ENCODE assay signal across 8 mouse cellular contexts in the genomic region with DNA sequence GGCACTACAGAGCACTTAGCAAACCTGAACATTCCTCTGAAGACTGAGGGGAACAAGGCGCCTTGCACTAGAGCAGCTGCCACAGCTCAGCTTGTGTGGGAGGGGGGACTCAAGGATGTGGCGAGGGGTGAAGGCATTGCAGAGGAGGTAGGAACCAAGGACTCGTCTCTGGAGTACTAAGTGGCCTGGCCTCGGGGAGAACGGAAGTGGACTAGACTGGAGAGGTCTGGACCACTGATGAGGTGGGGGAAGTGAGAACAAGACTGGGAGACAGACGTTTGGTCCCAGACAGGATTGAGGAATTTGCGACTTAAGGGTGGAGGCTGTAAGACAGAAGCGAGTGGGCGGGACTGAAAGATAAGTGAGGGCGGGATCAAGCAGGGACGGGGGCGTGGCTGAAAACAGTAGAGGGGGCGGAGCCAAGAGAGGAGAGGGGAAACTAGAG. TPM values are rescaled to one million over a fixed set of nuclear protein-coding genes. Genes with fewer than 3 reads are reported as not detected.
DNase-seq lines count a peak whose midpoint lies in the region; ATAC-seq and TF ChIP-seq lines count a peak whose summit lies in the region.

No protein-coding gene starts in this region.

- H3K4me3 ChIP-seq in hindbrain, embryonic 10.5 days, result peak overlapping the region; percentile 86
- no peak overlapping the region for H3K4me3 ChIP-seq in lung, postnatal 0 days (ENCODE audit: low read depth, low read length)

- no peaks in the 10 kb centered on the region for H3K9me3 ChIP-seq in hindbrain, embryonic 10.5 days
- no peaks in the 10 kb centered on the region for H3K9me3 ChIP-seq in lung, postnatal 0 days (ENCODE audit: low read length)

- H3K27me3 ChIP-seq in hindbrain, embryonic 10.5 days (ENCODE audit: insufficient read depth, poor library complexity, severe bottlenecking), result peaks cover 18% of the 10 kb centered on the region
- H3K27me3 ChIP-seq in lung, postnatal 0 days (replicated peaks; ENCODE audit: insufficient read depth, low read length), result no peaks in the 10 kb centered on the region

- peaks cover 32% of the 10 kb centered on the region for H3K4me1 ChIP-seq in hindbrain, embryonic 10.5 days (replicated peaks)
- peaks cover 9% of the 10 kb centered on the region for H3K4me1 ChIP-seq in lung, postnatal 0 days (ENCODE audit: insufficient read depth, low read depth, low read length)

- whole genome bisulfite sequencing in hindbrain, embryonic 10.5 days, result 9% methylated on average over 13 of the region's 13 CpGs
- WGBS in lung, postnatal 0 days, result 5% methylated on average over 13 of the region's 13 CpGs

- no peak overlapping the region for H3K27ac ChIP-seq in hindbrain, embryonic 10.5 days
- peak overlapping the region; percentile 33 for H3K27ac ChIP-seq in lung, postnatal 0 days (ENCODE audit: low read length)

- DNase-seq in MEL-GATA-1-ER (ENCODE audit: extremely low read depth, low read depth), result peak; percentile 41
- DNase-seq in c-Kit-positive CD71-positive TER-119-positive erythroid progenitor cells, embryonic 14.5 days (ENCODE audit: low spot score), result peak; percentile 33
- DNase-seq in hindbrain, embryonic 10.5 days (ENCODE audit: low spot score), result peak; percentile 54
- DNase-seq in layer of hippocampus, postnatal 10 days (ENCODE audit: low spot score in 2 of 2), result peak; percentile 58 to 67
- peak; percentile 90 for DNase-seq in lung, postnatal 0 days (ENCODE audit: low spot score)
- DNase-seq in ovary, postnatal 36 days (ENCODE audit: low spot score), result peak; percentile 52
- DNase-seq in thymus, postnatal 36 days, result peak; percentile 68 to 69

- peak overlapping the region; percentile 39 for H3K4me2 ChIP-seq in lung, postnatal 0 days (replicated peaks; ENCODE audit: low read depth, low read length)

- no peak for TF ChIP-seq CTCF in lung, postnatal 0 days (IDR thresholded peaks at IDR 0.05)

- TF ChIP-seq EP300 in lung, postnatal 0 days (IDR thresholded peaks at IDR 0.05), result no peak; the same call in 1 of the 2 replicates

- ATAC-seq in frontal cortex, adult (ENCODE audit: low TSS enrichment), result peak; percentile 28
- ATAC-seq in lung, postnatal 0 days, result peak; percentile 37

- H3K36me3 ChIP-seq in hindbrain, embryonic 10.5 days, result no peaks in the 10 kb centered on the region
- no peaks in the 10 kb centered on the region for H3K36me3 ChIP-seq in lung, postnatal 0 days (ENCODE audit: insufficient read depth, low read length)

- no peak overlapping the region for H3K9ac ChIP-seq in lung, postnatal 0 days (replicated peaks; ENCODE audit: low read depth)

RNA-seq across cellular contexts. Expression of a gene that starts 1.8 kb away (rescaled TPM):
- 14.7 and 17.5 TPM in 2 replicates for polyA plus RNA-seq in hindbrain, embryonic 10.5 days (2016; fragmentation: Nextera tagmentation; extraction: Ambion mirVana)
- 10 to 100 TPM; 41.9 to 42.3 TPM for total RNA-seq in layer of hippocampus, postnatal 10 days (2021)
- 12.5 and 13.2 TPM in 2 replicates for polyA plus RNA-seq in lung, postnatal 0 days (2015; fragmentation: Nextera tagmentation; extraction: Ambion mirVana)

Comparison
In these comparisons a context has a peak if more than half of its experiments do, and no peak if none do; other contexts are left out.
1. DNase-seq: peak in every context shown above with its lines; median percentile 90 in lung, postnatal 0 days; 68 in thymus, postnatal 36 days; 62 in layer of hippocampus, postnatal 10 days; 54 in hindbrain, embryonic 10.5 days; 52 in ovary, postnatal 36 days; 41 in MEL-GATA-1-ER; 33 in c-Kit-positive CD71-positive TER-119-positive erythroid progenitor cells, embryonic 14.5 days.